Mouse (Mus musculus) layer of hippocampus, postnatal 14 days (tissue): ENCODE measurements around the gene Arid2. TPM values are rescaled to one million over a fixed set of nuclear protein-coding genes. Genes with fewer than 3 reads are reported as not detected.

ENCODE experiments used
- DNase-seq, 2 experiments: peaks; one replicate each; pipeline ENCODE4 v3.0.0; 2021 to 2022; ENCODE audit warnings: low spot score in 2 of 2, mixed read lengths in 1 of 2
- total RNA-seq, 2 experiments: library from RNA; stranded (reverse); gene quantifications; 2 replicates each; pipeline ENCODE4 v1.2.3; 2021

Arid2 gene
- total RNA-seq, 2 experiments from 2014 or later, result 37.5 to 39.8 TPM

DNA sequence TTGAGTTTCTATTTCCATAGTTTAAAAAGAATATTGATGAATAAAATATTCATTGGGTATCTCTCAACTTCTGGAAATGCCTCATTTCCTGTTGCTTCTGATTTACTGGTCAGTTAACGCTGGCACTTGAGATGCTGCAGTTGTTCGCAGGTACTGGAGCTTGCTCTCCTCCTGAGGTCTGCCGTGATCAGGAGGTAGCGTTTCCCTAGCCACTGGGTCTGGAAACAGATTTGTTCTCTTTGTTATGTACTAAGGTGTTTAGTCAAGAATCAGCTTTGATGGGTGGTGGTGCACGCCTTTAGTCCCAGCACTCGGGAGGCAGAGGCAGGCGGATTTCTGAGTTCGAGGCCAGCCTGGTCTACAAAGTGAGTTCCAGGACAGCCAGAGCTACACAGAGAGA lies 54.8 kb downstream of the Arid2 start:
- DNase-seq, result no peak

GRCm38 (mm10) chr15:96342871-96343270 lies 55.6 kb downstream of the Arid2 start:
- no peak for DNase-seq

DNA sequence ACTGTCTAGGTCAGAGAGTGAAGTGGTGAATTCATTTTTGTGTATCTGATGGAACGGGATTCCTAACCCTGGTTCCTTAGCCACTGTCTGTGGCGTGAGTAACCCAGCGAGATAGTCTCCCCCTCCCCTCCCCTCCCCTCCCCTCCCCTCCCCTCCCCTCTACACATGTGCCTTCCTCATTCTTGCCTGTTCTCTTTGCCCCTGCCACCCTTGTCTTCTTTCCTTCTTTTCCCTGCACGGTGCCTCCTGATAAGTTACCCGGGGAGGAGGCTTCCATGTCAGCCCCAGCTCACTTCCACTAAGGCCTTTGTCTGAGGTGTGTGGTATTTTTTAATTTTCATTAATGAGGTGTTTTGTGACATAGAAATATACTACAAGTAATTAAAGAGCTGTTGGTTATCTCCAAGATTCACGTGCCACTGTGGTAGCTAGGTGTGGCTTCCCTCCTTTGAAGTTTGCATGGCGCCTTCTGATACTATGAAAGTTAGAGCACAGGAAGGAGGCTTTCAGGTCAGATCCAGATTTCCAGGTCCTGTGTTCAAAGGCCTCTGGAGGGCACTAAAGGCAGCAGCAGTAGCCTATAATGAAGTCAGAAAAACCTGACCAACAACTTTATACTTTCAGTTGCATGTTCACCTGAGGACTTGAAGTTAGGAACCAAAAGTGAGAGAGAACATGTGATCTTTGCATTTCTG lies 57.4 kb downstream of the Arid2 start:
- DNase-seq, result no peak

DNA sequence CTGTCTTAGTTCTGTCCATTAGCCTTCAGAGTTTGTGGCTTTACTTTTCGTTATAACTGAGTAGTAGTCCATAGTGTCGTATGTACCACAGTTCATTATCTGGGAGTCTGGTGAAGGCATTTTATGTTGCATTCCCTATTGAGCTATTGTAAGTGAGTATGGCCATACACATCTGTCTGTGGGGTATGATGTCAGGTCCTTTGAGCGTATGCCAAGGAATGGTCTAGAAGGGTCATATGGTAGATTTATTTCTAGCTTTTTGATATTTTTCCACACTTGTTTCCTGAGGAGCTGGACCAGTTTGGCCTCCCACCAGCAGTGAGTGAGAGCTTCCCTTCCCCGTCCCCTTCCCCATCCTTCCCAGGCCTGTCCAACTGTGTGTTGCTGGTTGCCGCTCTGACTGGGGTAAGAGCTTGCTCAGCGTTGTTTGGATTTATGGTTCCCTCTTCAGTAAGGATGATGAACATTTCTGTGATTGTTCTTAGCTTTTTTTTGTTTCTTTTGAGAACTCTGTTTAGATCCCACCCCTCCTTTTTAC lies 58.1 kb downstream of the Arid2 start:
- DNase-seq, result no peak

DNA sequence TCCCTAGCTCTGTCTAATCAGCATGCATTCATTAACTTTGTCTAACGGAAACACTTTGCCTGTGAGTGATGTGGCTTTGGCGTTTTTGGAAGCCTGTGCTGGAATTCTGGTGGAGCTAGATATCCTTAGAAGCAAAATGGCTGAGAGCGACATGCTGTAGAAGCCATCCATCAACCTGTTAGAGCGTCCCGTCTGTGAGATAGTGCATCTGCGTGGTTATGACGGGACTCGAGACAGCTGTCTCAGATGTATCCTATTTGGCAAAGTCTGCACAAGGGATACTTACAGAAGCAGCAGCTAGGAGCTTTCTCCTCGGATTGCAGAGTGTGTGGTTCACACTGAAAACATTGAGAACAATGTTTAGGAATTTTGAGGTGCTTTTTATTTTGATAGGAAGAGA lies 64.1 kb downstream of the Arid2 start:
- DNase-seq, result no peak

- no peak for DNase-seq
Observed at GRCm38 (mm10) chr15:96358871-96359270, 71.6 kb downstream of the Arid2 start.

- DNase-seq, result no peak
Observed at GRCm38 (mm10) chr15:96360614-96361013, 73.3 kb downstream of the Arid2 start.

- DNase-seq, result no peak
Observed at GRCm38 (mm10) chr15:96365351-96365750, 78.0 kb downstream of the Arid2 start.

DNA sequence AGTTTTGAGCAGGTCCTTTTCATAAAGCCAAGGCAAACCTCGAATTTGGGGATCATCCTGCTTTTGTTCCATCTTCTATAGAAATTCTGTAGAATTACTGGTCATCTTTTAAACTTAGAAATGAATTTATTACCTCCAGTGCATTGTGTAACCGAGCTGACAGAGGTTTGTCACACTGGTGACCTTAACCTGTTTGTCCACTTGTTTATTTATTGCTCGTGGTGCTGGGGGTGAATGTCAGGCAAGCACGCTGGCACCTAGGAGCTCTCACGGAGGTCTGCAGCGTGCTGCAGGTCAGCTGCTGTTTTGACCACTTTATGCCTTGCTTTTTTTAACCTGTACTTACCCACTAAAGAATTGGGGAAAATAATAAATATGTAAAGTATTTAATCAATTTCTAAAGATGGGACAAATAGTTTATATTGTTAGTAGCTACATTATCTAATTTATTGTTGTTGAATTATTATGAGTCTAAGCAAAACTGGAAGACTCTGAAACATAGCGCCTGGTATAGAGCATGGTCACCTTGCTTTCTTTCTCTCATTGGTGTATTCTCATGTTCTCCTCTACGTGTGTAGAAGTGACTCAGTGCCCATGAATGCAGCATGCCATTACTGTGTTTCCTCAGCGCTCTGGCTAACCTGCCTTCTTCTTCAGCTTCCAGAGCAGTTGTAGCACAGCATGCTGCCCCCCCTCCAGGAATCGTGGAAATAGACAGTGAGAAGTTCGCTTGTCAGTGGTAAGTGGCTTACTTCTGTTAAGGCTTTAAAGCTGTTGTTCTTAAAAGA lies 79.1 kb downstream of the Arid2 start:
- no peak for DNase-seq

DNA sequence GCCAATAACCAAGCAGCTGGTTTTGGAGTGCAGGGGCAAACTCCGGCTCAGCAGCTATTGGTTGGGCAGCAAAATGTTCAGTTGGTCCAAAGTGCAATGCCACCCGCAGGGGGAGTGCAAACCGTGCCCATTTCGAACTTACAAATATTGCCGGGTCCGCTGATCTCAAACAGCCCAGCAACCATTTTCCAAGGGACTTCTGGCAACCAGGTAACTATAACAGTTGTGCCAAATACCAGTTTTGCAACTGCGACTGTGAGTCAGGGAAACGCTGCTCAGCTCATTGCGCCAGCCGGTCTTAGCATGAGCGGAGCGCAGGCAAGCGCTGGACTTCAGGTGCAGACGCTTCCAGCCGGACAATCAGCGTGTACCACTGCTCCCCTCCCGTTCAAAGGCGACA lies 84.0 kb downstream of the Arid2 start:
- no peak for DNase-seq

DNA sequence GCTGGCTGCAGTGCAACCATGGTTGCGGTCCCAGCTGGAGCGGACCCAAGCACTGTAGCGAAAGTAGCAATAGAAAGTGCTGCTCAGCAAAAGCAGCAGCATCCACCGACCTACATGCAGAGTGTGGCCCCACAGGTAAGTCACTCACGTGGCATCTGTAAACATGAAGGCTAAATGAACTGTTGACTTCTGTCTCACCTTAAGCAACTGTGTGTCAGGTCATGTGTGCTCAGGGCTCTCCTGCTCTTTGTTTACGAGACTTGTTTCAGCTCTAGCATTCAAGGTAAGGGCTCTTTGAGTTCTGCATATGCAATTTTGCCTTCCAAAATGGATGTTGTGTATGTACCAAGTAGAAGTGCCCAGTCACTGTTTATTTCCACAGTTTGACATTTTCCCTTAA lies 85.3 kb downstream of the Arid2 start:
- no peak for DNase-seq

GRCm38 (mm10) chr15:96373161-96373560 lies 85.8 kb downstream of the Arid2 start:
- no peak for DNase-seq

DNA sequence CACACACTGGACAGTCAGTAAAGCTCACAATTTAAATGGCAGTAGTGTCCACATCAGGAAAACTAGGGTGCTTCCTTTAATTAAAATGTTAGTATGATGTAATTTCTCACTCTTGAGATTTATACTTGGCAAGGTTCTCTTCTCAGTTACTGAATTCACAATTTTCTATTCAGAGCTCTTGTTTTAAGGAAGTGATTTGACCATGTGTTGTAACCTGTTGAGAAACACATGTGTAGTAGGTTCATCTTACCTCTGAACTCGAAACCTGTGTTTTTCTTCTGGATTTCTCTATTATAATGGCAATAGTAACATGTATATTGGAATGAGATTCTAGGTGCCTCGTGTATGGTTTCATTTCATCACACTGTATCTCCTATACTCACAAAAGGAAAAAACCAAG lies 88.9 kb downstream of the Arid2 start:
- no peak for DNase-seq

DNA sequence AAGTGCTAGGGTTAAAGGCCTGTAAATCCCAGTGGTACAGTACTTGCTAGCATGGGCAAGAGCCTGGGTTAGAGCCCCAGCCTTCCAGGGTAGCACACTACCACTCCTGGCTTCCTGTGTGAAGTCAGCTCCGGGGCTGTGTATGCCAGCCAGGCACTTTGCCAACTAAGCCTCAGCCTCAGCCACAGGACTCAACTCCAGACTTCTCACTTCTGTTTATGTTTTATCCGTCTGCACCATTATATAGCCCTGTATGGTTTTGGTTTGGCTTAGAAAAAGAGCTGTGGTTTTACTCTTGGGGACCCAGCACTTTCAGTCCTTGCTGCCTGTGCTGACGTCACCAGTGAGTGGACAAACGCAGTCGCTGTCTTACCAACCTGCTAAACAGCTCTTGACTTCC lies 89.9 kb downstream of the Arid2 start:
- DNase-seq, result no peak

DNA sequence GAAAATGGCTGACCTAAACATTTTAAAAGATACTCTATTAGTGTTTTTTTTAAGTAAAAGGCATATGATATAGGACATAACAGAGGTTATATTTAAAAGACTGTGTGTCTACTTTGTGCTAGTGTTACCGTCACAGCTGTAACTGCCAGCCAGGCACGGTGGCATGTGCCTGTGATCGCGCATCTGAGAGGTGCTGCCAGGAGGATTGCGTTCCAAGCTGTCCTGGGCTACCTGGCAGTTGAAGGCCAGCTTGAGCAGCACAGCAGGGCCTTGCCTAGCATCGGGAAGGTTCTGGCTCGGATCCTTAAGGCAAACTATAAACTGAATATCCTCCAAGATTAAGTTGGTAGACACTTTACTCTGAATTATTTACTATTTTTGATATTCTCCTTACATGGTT lies 90.4 kb downstream of the Arid2 start:
- no peak for DNase-seq

- no peak for DNase-seq
Observed at GRCm38 (mm10) chr15:96382223-96382622, 94.9 kb downstream of the Arid2 start.

GRCm38 (mm10) chr15:96388565-96388964 lies 101.2 kb downstream of the Arid2 start:
- no peak for DNase-seq

DNA sequence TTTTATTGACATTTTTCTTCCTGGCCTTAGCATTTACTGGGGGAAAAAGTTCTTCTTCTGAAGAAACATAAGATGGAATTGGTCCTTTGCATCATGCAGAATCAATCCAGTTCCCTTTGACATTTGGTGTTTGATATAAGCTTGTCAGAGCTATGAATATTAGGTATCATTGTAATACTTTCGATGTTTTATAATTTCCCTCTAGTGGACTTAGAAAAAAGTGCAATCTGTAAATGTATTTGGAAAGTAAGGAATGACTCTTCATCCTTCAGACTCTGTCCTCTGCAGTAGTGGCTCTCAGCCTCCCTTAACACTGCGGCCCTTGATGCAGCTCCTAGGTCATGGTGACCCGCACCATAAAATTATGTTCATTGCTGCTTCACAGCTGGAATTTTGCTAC lies 105.6 kb downstream of the Arid2 start:
- no peak for DNase-seq

- no peak for DNase-seq
Observed at GRCm38 (mm10) chr15:96395071-96395470, 107.8 kb downstream of the Arid2 start.

GRCm38 (mm10) chr15:96396641-96397344 lies 109.5 kb downstream of the Arid2 start:
- DNase-seq, result no peak

- DNase-seq, result no peak
Observed at GRCm38 (mm10) chr15:96398333-96398732, 111.0 kb downstream of the Arid2 start.

DNA sequence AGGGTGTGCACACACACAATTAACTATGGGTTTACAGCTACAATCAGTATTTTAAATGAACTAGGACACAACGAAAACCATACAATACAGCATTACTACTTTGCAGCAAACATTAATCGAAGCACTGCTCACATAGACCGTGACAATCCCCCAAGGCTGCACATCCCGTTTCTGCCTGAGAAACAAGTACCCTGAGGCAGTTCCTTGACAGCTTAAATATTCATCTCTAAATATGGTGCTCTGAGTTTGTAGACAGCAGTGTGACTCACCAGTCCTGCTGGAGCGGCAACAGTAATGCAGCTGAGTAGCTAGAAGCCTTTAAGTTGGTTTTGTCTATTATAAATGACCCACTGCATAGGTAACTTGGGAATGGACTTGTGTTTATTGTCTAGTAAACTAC lies 118.2 kb downstream of the Arid2 start:
- DNase-seq, result no peak
